Mouse (Mus musculus): ENCODE measurements around the gene Pex1.

GRCm38 (mm10) chr5:3551481-3551880 lies 44.4 kb upstream of the Pex1 start:
- TF ChIP-seq CTCF (IDR thresholded peaks at IDR 0.05; ENCODE audit: low read depth) (no peak), EP300 (IDR thresholded peaks at IDR 0.05; ENCODE audit: low read depth) (no peak)

Measured in liver, embryonic 14.5 days (tissue).